16 mouse cellular contexts compared by ENCODE assay signal in genomic region chr14:61092073-61092472, GRCm38 (mm10). TPM values are rescaled to one million over a fixed set of nuclear protein-coding genes. Genes with fewer than 3 reads are reported as not detected.
A peak's percentile ranks its signal among the peaks of the same experiment; 100 is the strongest.
DNase-seq lines count a peak whose midpoint lies in the region; TF ChIP-seq lines count a peak whose summit lies in the region.
"Had no signal": no experiment of that assay in that cellular context is flagged by ENCODE, and none has a peak within 500 bp of the region (broad histone marks: within the 10 kb centered on the region; RNA-seq: fewer than 3 reads in every experiment).

No protein-coding gene starts in this region.

- no peak overlapping the region for H3K4me3 ChIP-seq in gastrocnemius, adult 2 months
- H3K4me3 ChIP-seq: embryonic facial prominence, embryonic 13.5 days; limb, embryonic 12.5 days; lung, embryonic 15.5 days; neural tube, embryonic 12.5 days; stomach, embryonic 15.5 days had no signal

- DNase-seq in gastrocnemius, adult 2 months: peak; percentile 33
- DNase-seq in gastrocnemius, adult 8-10 months (ENCODE audit: low spot score in 2 of 2): no peak
- DNase-seq in lung, postnatal 10 days: peak; percentile 48
- DNase-seq in lung, postnatal 25 days (ENCODE audit: low spot score): no peak
- peak; percentile 46 to 68 for DNase-seq in layer of hippocampus, postnatal 10 days (ENCODE audit: low spot score in 2 of 2)
- DNase-seq in right cerebral cortex, postnatal 4 days: peak; percentile 47
- DNase-seq in kidney, adult 9 months: no peak
- DNase-seq: adrenal gland, postnatal 14 days; cerebellum, adult 8-10 months; kidney, postnatal 10 days; midbrain, embryonic 14.5 days had no signal

- no peak for TF ChIP-seq CTCF in gastrocnemius, adult 2 months (IDR thresholded peaks at IDR 0.05)

- H3K27ac ChIP-seq in gastrocnemius, adult 2 months: peak overlapping the region; percentile 56; the same call in 1 of the 2 replicates
- H3K27ac ChIP-seq: limb, embryonic 12.5 days; lung, embryonic 15.5 days; neural tube, embryonic 12.5 days; stomach, embryonic 15.5 days had no signal

- intact Hi-C loops in gastrocnemius, adult 2 months (cut with DNase I): no loop called here

RNA-seq across cellular contexts. Expression of gene Tnfrsf19, which starts 45.8 kb away (rescaled TPM):
- total RNA-seq in gastrocnemius, adult 2 months (2021): 10 to 100 TPM in 1 of 2 experiments, 1 to 10 TPM in 1; 2.8 to 11.1 TPM
- 1 to 10 TPM; 4.0 to 8.4 (median 7.3) TPM for total RNA-seq in gastrocnemius, adult 8-10 months (2022)
- total RNA-seq in layer of hippocampus, postnatal 10 days (2021): 10 to 100 TPM; 75.9 to 87.9 TPM

RNA-seq across cellular contexts. Expression of gene Sacs, which starts 46.2 kb away (rescaled TPM):
- 10 to 100 TPM in 1 of 2 experiments, 1 to 10 TPM in 1; 8.3 to 17.9 TPM for total RNA-seq in gastrocnemius, adult 2 months (2021)
- 10 to 100 TPM in 2 of 4 experiments, 1 to 10 TPM in 2; 8.4 to 14.2 (median 10.9) TPM for total RNA-seq in gastrocnemius, adult 8-10 months (2022)
- total RNA-seq in layer of hippocampus, postnatal 10 days (2021): 10 to 100 TPM; 52.8 to 54.3 TPM

Comparison
In these comparisons a context has a peak if more than half of its experiments do, and no peak if none do; other contexts are left out.
1. DNase-seq: peak in gastrocnemius, adult 2 months (single experiment), lung, postnatal 10 days (single experiment), layer of hippocampus, postnatal 10 days (2 of 2) and right cerebral cortex, postnatal 4 days (single experiment); none in gastrocnemius, adult 8-10 months (0 of 2), lung, postnatal 25 days (single experiment) and kidney, adult 9 months (single experiment).
2. RNA of gene Tnfrsf19, which starts 45.8 kb away (total RNA-seq): 75.9 to 87.9 TPM in layer of hippocampus, postnatal 10 days; 2.8 to 11.1 TPM in gastrocnemius, adult 2 months and 4.0 to 8.4 TPM in gastrocnemius, adult 8-10 months; every median in the first group is over 4 times any median in the second.